Mouse (Mus musculus) liver, embryonic 11.5 days (tissue): ENCODE results near the gene Cacna1d. TPM values are rescaled to one million over a fixed set of nuclear protein-coding genes. Genes with fewer than 3 reads are reported as not detected.

Experiments
- ATAC-seq: fragments of 200-750 bp; cut with Nextera tagmentation; replicated peaks from 2 replicates; pipeline ENCODE4 v1.8.0; 2017; ENCODE audit warnings: moderate number of reproducible peaks, mild to moderate bottlenecking, moderate TSS enrichment, moderate library complexity; ENCODE audit not compliant: low FRiP score
- DNase-seq: peaks from one replicate; pipeline ENCODE4 v3.0.0-alpha.2; 2017; ENCODE audit warnings: low spot score
- H3K27ac ChIP-seq: fragments of 300-500 bp; sonication (generic); 2 replicates; pipeline ENCODE4 v1.5.1; 2014; ENCODE audit warnings: mild to moderate bottlenecking, low read depth, low read length, control low read depth
- H3K27me3 ChIP-seq: fragments of 300-500 bp; sonication (generic); replicated peaks from 2 replicates; pipeline ENCODE4 v1.6.1; 2014; ENCODE audit warnings: low read length, mixed read lengths; ENCODE audit not compliant: control insufficient read depth, insufficient read depth
- H3K36me3 ChIP-seq: fragments of 300-500 bp; sonication (generic); 2 replicates; pipeline ENCODE4 v1.6.1; 2014; ENCODE audit warnings: mild to moderate bottlenecking, low read length, moderate library complexity, mixed read lengths; ENCODE audit not compliant: control insufficient read depth, insufficient read depth
- H3K4me1 ChIP-seq: fragments of 300-500 bp; sonication (generic); replicated peaks from 2 replicates; pipeline ENCODE4 v1.6.1; 2014; ENCODE audit warnings: low read length, mixed read lengths; ENCODE audit not compliant: control insufficient read depth, insufficient read depth
- H3K4me2 ChIP-seq: fragments of 300-500 bp; sonication (generic); 2 replicates; pipeline ENCODE4 v1.6.1; 2014; ENCODE audit warnings: mild to moderate bottlenecking, control low read depth, moderate library complexity
- H3K4me3 ChIP-seq: fragments of 300-500 bp; sonication (generic); 2 replicates; pipeline ENCODE4 v1.5.1; 2014; ENCODE audit warnings: low read depth, low read length, control low read depth
- H3K9ac ChIP-seq: fragments of 300-500 bp; sonication (generic); 2 replicates; pipeline ENCODE4 v1.6.1; 2014; ENCODE audit warnings: low read depth, low read length, control low read depth
- H3K9me3 ChIP-seq: fragments of 300-500 bp; sonication (generic); 2 replicates; pipeline ENCODE4 v1.6.1; 2016; ENCODE audit warnings: low read length, inconsistent platforms, mixed read lengths; ENCODE audit not compliant: control insufficient read depth
- WGBS: fragments of 180-500 bp; shearing (Covaris S2); extraction: QIAGEN DNeasy Blood & Tissue Kit; methylation state at CpG from one replicate; pipeline ENCODE4 v1.1.7; 2014; 5-methylcytosine and 5-hydroxymethylcytosine counted together
- polyA plus RNA-seq: library from polyadenylated mRNA; unstranded; fragments of >200 nt; fragmentation: Nextera tagmentation; extraction: Ambion mirVana; gene quantifications from 2 replicates; pipeline ENCODE4 v1.2.1, GENCODE M21; 2014

Gene Cacna1d
- polyA plus RNA-seq, 1 experiment from 2014 or later: 1.2 TPM

GRCm38 (mm10) chr14:30041836-30042235 is 449.4 kb downstream of the Cacna1d start:
- no peak overlapping the region for H3K4me2 ChIP-seq
- H3K9me3 ChIP-seq: no peaks in the 10 kb centered on the region
- H3K4me3 ChIP-seq: no peak overlapping the region
- no peaks in the 10 kb centered on the region for H3K27me3 ChIP-seq
- H3K27ac ChIP-seq: no peak overlapping the region
- ATAC-seq (no peak), DNase-seq (no peak)
- no peaks in the 10 kb centered on the region for H3K4me1 ChIP-seq
- 80% methylated on average over 9 of the region's 9 CpGs for WGBS
- no peaks in the 10 kb centered on the region for H3K36me3 ChIP-seq
- H3K9ac ChIP-seq: no peak overlapping the region

GRCm38 (mm10) chr14:30039413-30039812 is 451.8 kb downstream of the Cacna1d start:
- H3K9me3 ChIP-seq: no peaks in the 10 kb centered on the region
- H3K27ac ChIP-seq: no peak overlapping the region
- H3K27me3 ChIP-seq: no peaks in the 10 kb centered on the region
- no peaks in the 10 kb centered on the region for H3K4me1 ChIP-seq
- no peak overlapping the region for H3K9ac ChIP-seq
- H3K4me3 ChIP-seq: no peak overlapping the region
- ATAC-seq (no peak), DNase-seq (no peak)
- H3K36me3 ChIP-seq: no peaks in the 10 kb centered on the region
- WGBS: 60% methylated on average over 4 of the region's 4 CpGs
- H3K4me2 ChIP-seq: no peak overlapping the region

GRCm38 (mm10) chr14:30038431-30038830 is 452.8 kb downstream of the Cacna1d start:
- Histone ChIP-seq H3K4me2 (no peak overlapping the region), H3K9ac (no peak overlapping the region), H3K9me3 (no peaks in the 10 kb centered on the region), H3K27me3 (no peaks in the 10 kb centered on the region), H3K27ac (no peak overlapping the region), H3K4me3 (no peak overlapping the region), H3K36me3 (no peaks in the 10 kb centered on the region), H3K4me1 (no peaks in the 10 kb centered on the region)
- no peak for ATAC-seq
- DNase-seq: no peak
- 83% methylated on average over 18 of the region's 18 CpGs for WGBS

- H3K4me2 ChIP-seq: no peak overlapping the region
- 55% methylated on average over 8 of the region's 8 CpGs for WGBS
- no peaks in the 10 kb centered on the region for H3K9me3 ChIP-seq
- no peak for DNase-seq
- H3K9ac ChIP-seq: no peak overlapping the region
- no peak overlapping the region for H3K27ac ChIP-seq
- H3K27me3 ChIP-seq: no peaks in the 10 kb centered on the region
- no peaks in the 10 kb centered on the region for H3K4me1 ChIP-seq
- H3K36me3 ChIP-seq: no peaks in the 10 kb centered on the region
- no peak for ATAC-seq
- no peak overlapping the region for H3K4me3 ChIP-seq
Observed at GRCm38 (mm10) chr14:30033405-30033804, 457.9 kb downstream of the Cacna1d start.

- H3K9me3 ChIP-seq: no peaks in the 10 kb centered on the region
- H3K4me3 ChIP-seq: no peak overlapping the region
- no peak overlapping the region for H3K27ac ChIP-seq
- DNase-seq (no peak), ATAC-seq (no peak)
- no peaks in the 10 kb centered on the region for H3K36me3 ChIP-seq
- no peak overlapping the region for H3K9ac ChIP-seq
- no peak overlapping the region for H3K4me2 ChIP-seq
- H3K4me1 ChIP-seq: no peaks in the 10 kb centered on the region
- no peaks in the 10 kb centered on the region for H3K27me3 ChIP-seq
- WGBS: 51% methylated on average over 2 of the region's 2 CpGs
Observed at GRCm38 (mm10) chr14:30027378-30027777, 463.9 kb downstream of the Cacna1d start.

GRCm38 (mm10) chr14:30024387-30024786 is 466.9 kb downstream of the Cacna1d start:
- no peak for DNase-seq
- Histone ChIP-seq H3K9ac (no peak overlapping the region), H3K4me2 (no peak overlapping the region), H3K4me3 (no peak overlapping the region), H3K27ac (no peak overlapping the region), H3K9me3 (no peaks in the 10 kb centered on the region), H3K27me3 (no peaks in the 10 kb centered on the region), H3K36me3 (no peaks in the 10 kb centered on the region), H3K4me1 (no peaks in the 10 kb centered on the region)
- no peak for ATAC-seq
- 32% methylated on average over 7 of the region's 7 CpGs for WGBS

- WGBS: 76% methylated on average over 6 of the region's 6 CpGs
- no peaks in the 10 kb centered on the region for H3K36me3 ChIP-seq
Observed at GRCm38 (mm10) chr14:30022471-30022870, 468.8 kb downstream of the Cacna1d start.

GRCm38 (mm10) chr14:30019792-30020575 is 471.3 kb downstream of the Cacna1d start:
- Histone ChIP-seq H3K9ac (no peak overlapping the region), H3K27me3 (no peaks in the 10 kb centered on the region), H3K4me3 (no peak overlapping the region), H3K36me3 (no peaks in the 10 kb centered on the region), H3K4me1 (no peaks in the 10 kb centered on the region), H3K9me3 (no peaks in the 10 kb centered on the region), H3K27ac (no peak overlapping the region), H3K4me2 (no peak overlapping the region)
- WGBS: 60% methylated on average over 9 of the region's 9 CpGs
- no peak for ATAC-seq
- no peak for DNase-seq

More at GRCm38 (mm10) chr14:30022471-30022870, 468.8 kb downstream of the Cacna1d start:
- Histone ChIP-seq H3K4me1 (no peaks in the 10 kb centered on the region), H3K27ac (no peak overlapping the region), H3K4me2 (no peak overlapping the region), H3K4me3 (no peak overlapping the region), H3K27me3 (no peaks in the 10 kb centered on the region), H3K9me3 (no peaks in the 10 kb centered on the region), H3K9ac (no peak overlapping the region)
- no peak for ATAC-seq
- DNase-seq: no peak

GRCm38 (mm10) chr14:30019375-30019774 is 471.9 kb downstream of the Cacna1d start:
- WGBS: 90% methylated on average over 8 of the region's 8 CpGs
- ATAC-seq: no peak
- Histone ChIP-seq H3K4me1 (no peaks in the 10 kb centered on the region), H3K36me3 (no peaks in the 10 kb centered on the region), H3K9me3 (no peaks in the 10 kb centered on the region), H3K9ac (no peak overlapping the region), H3K4me2 (no peak overlapping the region), H3K27me3 (no peaks in the 10 kb centered on the region), H3K27ac (no peak overlapping the region), H3K4me3 (no peak overlapping the region)
- no peak for DNase-seq
